Mouse (Mus musculus): ENCODE results near the gene Eras. TPM values are rescaled to one million over a fixed set of nuclear protein-coding genes. Genes with fewer than 3 reads are reported as not detected.
A peak's percentile ranks its signal among the peaks of the same experiment; 100 is the strongest.

Gene Eras
- polyA plus RNA-seq (2016; fragmentation: Nextera tagmentation; extraction: Ambion mirVana), result not detected in 2 replicates

DNA sequence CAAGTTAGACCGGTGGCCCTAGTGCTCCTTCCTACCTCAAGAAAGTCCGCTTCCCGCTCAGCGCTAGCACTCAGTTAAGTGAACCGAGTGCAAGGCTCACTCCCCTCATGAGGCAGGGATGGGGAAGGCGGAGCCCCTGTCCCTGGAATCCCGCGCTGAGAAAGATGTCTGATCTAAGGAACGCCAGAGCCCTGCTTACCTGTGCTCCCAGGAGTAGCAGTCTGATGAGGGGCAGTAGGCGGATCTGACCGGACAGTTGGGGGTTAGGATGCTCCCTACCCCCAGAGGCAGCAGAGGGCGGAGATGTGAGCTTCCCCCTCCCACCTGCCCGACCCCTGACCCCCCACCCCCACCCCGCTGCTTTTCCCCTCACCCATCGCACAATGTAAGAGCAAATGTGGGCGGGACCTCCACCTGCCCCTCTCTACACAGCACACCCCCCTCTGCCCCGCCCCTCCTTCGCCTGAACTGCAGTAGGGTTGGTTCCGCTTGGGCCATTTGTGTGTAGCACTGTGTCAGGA, at the start of gene Eras:
TSS of gene Eras (minus strand) at position 338 of the 521 bp plus-strand sequence.
- Histone ChIP-seq H3K4me3 (no peak within 1 kb of the TSS), H3K36me3 (peaks cover 11% of the 10 kb centered on the region), H3K4me2 (replicated peaks) (no peak within 1 kb of the TSS), H3K27me3 (replicated peaks) (peaks cover 26% of the 10 kb centered on the region), H3K9ac (no peak within 1 kb of the TSS), H3K4me1 (0 out of 2 replicates have a peak, but pooled peaks cover under 1% of the 10 kb centered on the region), H3K27ac (no peak within 1 kb of the TSS), H3K9me3 (no peaks in the 10 kb centered on the region)
- ATAC-seq (ENCODE audit: low FRiP score, low read depth), result no peak; the same call in 1 of the 2 replicates
- 14% methylated on average over 19 of the region's 19 CpGs for WGBS

DNA sequence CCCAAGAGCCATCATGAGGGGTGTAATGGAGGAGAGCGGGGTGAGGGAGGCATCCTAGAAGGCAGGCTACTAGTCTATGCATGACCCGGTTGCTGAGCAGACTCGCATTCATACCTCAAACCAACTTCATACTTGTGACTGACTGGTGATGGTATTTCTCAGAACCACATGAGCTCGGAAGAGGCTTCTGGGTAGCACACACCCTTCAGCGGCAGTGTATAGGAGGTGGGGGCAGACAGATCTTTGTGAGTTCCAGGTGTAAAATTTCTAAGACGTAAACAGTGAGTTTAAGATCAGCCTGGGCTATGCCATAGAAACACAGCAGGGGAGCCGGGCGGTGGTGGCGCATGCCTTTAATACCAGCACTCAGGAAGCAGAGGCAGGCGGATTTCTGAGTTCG, 49.5 kb upstream of the Eras start, which contains the start of gene Gata1:
TSS of gene Gata1 (minus strand) at position 180 of the 400 bp plus-strand sequence.
- no peak within 1 kb of the TSS for H3K9ac ChIP-seq
- H3K4me2 ChIP-seq (replicated peaks), result no peak within 1 kb of the TSS
- no peaks in the 10 kb centered on the region for H3K4me1 ChIP-seq
- H3K27ac ChIP-seq, result no peak within 1 kb of the TSS
- no peaks in the 10 kb centered on the region for H3K36me3 ChIP-seq
- H3K27me3 ChIP-seq (replicated peaks), result no peaks in the 10 kb centered on the region
- WGBS, result 94% methylated on average over 11 of the region's 11 CpGs
- no peaks in the 10 kb centered on the region for H3K9me3 ChIP-seq
- no peak within 1 kb of the TSS for H3K4me3 ChIP-seq
- no peak for ATAC-seq (ENCODE audit: low FRiP score, low read depth)

GRCm38 (mm10) chrX:7971292-7971691, 42.9 kb upstream of the Eras start:
- Histone ChIP-seq H3K36me3 (no peaks in the 10 kb centered on the region), H3K9ac (no peak overlapping the region), H3K9me3 (no peaks in the 10 kb centered on the region), H3K4me1 (no peaks in the 10 kb centered on the region), H3K4me2 (replicated peaks) (no peak overlapping the region), H3K27me3 (replicated peaks) (no peaks in the 10 kb centered on the region), H3K27ac (no peak overlapping the region), H3K4me3 (no peak overlapping the region)
- no peak for ATAC-seq (ENCODE audit: low FRiP score, low read depth)
- 68% methylated on average over 4 of the region's 4 CpGs for WGBS

GRCm38 (mm10) chrX:7968899-7969298, 40.5 kb upstream of the Eras start:
- no peak for ATAC-seq (ENCODE audit: low FRiP score, low read depth)
- H3K4me2 ChIP-seq (replicated peaks), result no peak overlapping the region
- 87% methylated on average over 3 of the region's 3 CpGs for WGBS

GRCm38 (mm10) chrX:7968226-7968625, 39.8 kb upstream of the Eras start:
- Histone ChIP-seq H3K36me3 (no peaks in the 10 kb centered on the region), H3K4me2 (replicated peaks) (no peak overlapping the region), H3K27ac (no peak overlapping the region), H3K9me3 (no peaks in the 10 kb centered on the region), H3K4me1 (no peaks in the 10 kb centered on the region), H3K9ac (no peak overlapping the region), H3K4me3 (no peak overlapping the region), H3K27me3 (replicated peaks) (no peaks in the 10 kb centered on the region)
- 88% methylated on average over 8 of the region's 8 CpGs for WGBS
- ATAC-seq (ENCODE audit: low FRiP score, low read depth), result no peak

More at GRCm38 (mm10) chrX:7968899-7969298, 40.5 kb upstream of the Eras start:
- no peak overlapping the region for H3K4me3 ChIP-seq
- no peak overlapping the region for H3K27ac ChIP-seq
- no peak overlapping the region for H3K9ac ChIP-seq
- no peaks in the 10 kb centered on the region for H3K9me3 ChIP-seq
- H3K4me1 ChIP-seq, result no peaks in the 10 kb centered on the region
- no peaks in the 10 kb centered on the region for H3K27me3 ChIP-seq (replicated peaks)
- no peaks in the 10 kb centered on the region for H3K36me3 ChIP-seq

DNA sequence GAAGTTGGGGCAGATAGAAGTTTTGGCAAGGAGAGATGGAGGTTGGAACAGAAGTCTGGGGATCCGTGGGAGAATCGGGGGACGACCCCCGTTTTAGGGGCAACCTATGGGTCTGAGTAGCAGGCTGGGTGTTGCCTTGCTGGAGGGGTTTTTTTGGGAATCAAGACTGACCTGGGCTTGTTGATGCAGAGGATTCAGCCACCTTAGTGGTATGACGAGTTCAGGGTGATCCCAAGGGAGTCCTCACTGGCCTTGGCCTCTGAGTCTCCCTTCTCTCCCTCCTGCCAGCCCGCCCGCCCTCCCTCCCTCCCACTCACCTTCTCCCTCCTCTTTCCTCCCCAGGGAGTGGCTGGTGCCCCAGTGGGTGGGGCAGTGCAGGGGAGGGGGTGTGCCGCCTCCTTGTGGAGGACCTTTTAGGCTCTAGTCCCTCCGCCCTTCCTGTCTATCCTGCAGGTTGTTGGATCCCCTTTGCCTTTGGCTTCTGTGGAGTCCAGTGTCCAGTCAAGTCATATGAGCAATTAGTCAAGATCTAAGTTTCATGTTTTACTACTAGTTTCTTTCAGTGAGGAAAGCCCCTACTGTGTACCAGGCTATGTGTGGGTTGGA, 39.3 kb upstream of the Eras start:
- H3K9ac ChIP-seq, result no peak overlapping the region
- no peaks in the 10 kb centered on the region for H3K27me3 ChIP-seq (replicated peaks)
- 79% methylated on average over 6 of the region's 9 CpGs for WGBS
- no peak overlapping the region for H3K4me3 ChIP-seq
- H3K27ac ChIP-seq, result no peak overlapping the region
- H3K9me3 ChIP-seq, result no peaks in the 10 kb centered on the region
- ATAC-seq (ENCODE audit: low FRiP score, low read depth), result no peak
- H3K36me3 ChIP-seq, result no peaks in the 10 kb centered on the region
- no peak overlapping the region for H3K4me2 ChIP-seq (replicated peaks)
- no peaks in the 10 kb centered on the region for H3K4me1 ChIP-seq

DNA sequence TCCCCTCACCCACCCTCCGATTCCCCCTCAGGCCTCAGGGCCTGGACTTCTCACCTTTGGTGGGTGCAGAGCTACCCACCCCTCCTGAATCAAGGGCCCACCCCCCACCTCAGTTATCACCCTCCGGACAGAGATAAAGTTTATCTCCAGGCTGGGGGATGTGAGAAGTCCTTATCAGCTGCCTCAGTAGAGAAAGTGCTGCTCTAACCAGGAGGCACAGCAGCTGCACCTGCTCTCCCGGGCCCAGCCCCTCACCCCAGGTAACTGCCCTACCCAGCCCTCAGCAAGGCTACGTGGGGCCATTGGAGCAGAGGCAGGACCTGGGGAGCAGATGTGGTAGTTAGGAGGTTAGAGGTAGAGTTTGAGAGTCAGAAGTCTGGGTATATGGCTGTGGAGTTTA, 37.8 kb upstream of the Eras start:
- Histone ChIP-seq H3K4me2 (replicated peaks) (no peak overlapping the region), H3K36me3 (no peaks in the 10 kb centered on the region), H3K4me3 (no peak overlapping the region), H3K4me1 (no peaks in the 10 kb centered on the region), H3K27me3 (replicated peaks) (no peaks in the 10 kb centered on the region), H3K9me3 (no peaks in the 10 kb centered on the region), H3K27ac (no peak overlapping the region), H3K9ac (no peak overlapping the region)
- ATAC-seq (ENCODE audit: low FRiP score, low read depth), result no peak
- WGBS, result 78% methylated on average over 4 of the region's 4 CpGs

- no peaks in the 10 kb centered on the region for H3K27me3 ChIP-seq (replicated peaks)
- H3K27ac ChIP-seq, result no peak overlapping the region
- no peak overlapping the region for H3K4me2 ChIP-seq (replicated peaks)
- H3K4me3 ChIP-seq, result no peak overlapping the region
- H3K36me3 ChIP-seq, result no peaks in the 10 kb centered on the region
- no peaks in the 10 kb centered on the region for H3K9me3 ChIP-seq
- H3K9ac ChIP-seq, result no peak overlapping the region
- ATAC-seq (ENCODE audit: low FRiP score, low read depth), result no peak
- 80% methylated on average over 7 of the region's 7 CpGs for WGBS
- H3K4me1 ChIP-seq, result no peaks in the 10 kb centered on the region
Measured at GRCm38 (mm10) chrX:7963829-7964626, 35.6 kb upstream of the Eras start.

GRCm38 (mm10) chrX:7958868-7959267, 30.5 kb upstream of the Eras start:
- H3K9me3 ChIP-seq, result no peaks in the 10 kb centered on the region
- H3K9ac ChIP-seq, result no peak overlapping the region
- H3K27ac ChIP-seq, result no peak overlapping the region
- H3K4me1 ChIP-seq, result no peaks in the 10 kb centered on the region
- no peak for ATAC-seq (ENCODE audit: low FRiP score, low read depth)
- H3K4me2 ChIP-seq (replicated peaks), result no peak overlapping the region
- no peak overlapping the region for H3K4me3 ChIP-seq
- no peaks in the 10 kb centered on the region for H3K36me3 ChIP-seq
- WGBS, result 92% methylated on average over 9 of the region's 9 CpGs
- no peaks in the 10 kb centered on the region for H3K27me3 ChIP-seq (replicated peaks)

GRCm38 (mm10) chrX:7950091-7950490, 21.7 kb upstream of the Eras start:
- 95% methylated on average over 7 of the region's 7 CpGs for WGBS
- Histone ChIP-seq H3K4me3 (no peak overlapping the region), H3K9me3 (no peaks in the 10 kb centered on the region), H3K9ac (no peak overlapping the region), H3K4me2 (replicated peaks) (no peak overlapping the region), H3K27ac (no peak overlapping the region), H3K4me1 (peaks cover 6% of the 10 kb centered on the region; the same call in 1 of the 2 replicates), H3K36me3 (no peaks in the 10 kb centered on the region), H3K27me3 (replicated peaks) (no peaks in the 10 kb centered on the region)
- ATAC-seq (ENCODE audit: low FRiP score, low read depth), result no peak

DNA sequence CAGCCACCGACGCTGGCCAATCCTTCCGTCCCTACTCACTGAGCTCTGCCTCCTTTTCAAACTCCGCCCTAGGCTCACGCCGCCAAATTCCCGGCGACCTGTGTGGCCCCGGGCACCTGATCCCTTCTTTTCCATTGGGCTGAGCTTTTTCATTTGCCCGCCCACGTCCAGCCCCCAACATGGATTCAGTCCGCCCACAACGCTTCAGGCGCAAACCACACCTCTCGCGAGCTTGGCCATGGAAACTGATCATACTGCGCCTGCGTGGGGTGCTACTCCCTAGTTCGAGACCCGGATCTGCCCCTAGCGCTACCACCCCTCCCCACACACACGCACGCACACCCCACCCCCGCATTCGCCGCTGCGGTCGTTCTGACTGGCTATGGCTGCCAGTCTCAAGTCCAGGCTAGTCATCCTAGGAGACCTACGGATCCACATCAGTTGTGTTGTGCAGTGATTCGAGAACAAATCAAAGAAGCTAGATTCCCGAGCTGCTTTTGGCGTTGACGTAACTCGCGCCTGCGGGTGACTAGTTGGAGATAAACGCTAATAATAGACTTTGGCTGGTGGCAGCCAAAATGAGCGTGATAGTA, 19.6 kb upstream of the Eras start:
- WGBS, result 18% methylated on average over 38 of the region's 38 CpGs
- H3K9ac ChIP-seq, result peak overlapping the region; percentile 33; the same call in 1 of the 2 replicates

More for the DNA sequence above, 19.6 kb upstream of the Eras start:
- Histone ChIP-seq H3K27ac (no peak overlapping the region), H3K9me3 (no peaks in the 10 kb centered on the region), H3K4me2 (replicated peaks) (peak overlapping the region; percentile 61), H3K4me1 (peaks cover 6% of the 10 kb centered on the region; the same call in 1 of the 2 replicates), H3K36me3 (0 out of 2 replicates have a peak, but pooled peaks cover 3% of the 10 kb centered on the region), H3K27me3 (replicated peaks) (no peaks in the 10 kb centered on the region), H3K4me3 (peak overlapping the region; percentile 30)
- no peak; the same call in none of the 2 replicates for ATAC-seq (ENCODE audit: low FRiP score, low read depth)

Measured in neural tube, embryonic 12.5 days (tissue).